Mouse (Mus musculus): ENCODE results near the gene Grb14.

- TF ChIP-seq CTCF (IDR thresholded peaks at IDR 0.05; ENCODE audit: low read depth, low read length) (no peak), POLR2A (IDR thresholded peaks at IDR 0.05; ENCODE audit: borderline replicate concordance, low read depth, low read length) (no peak)
These were observed 50.9 kb downstream of the Grb14 start for GRCm38 (mm10) chr2:64973819-64974441.
